Mouse (Mus musculus) forelimb bud, embryonic 11.5 days (tissue): ENCODE measurements around the gene Fam171a2.

ENCODE experiments used
- DNase-seq: peaks from one replicate; pipeline ENCODE4 v3.0.0-alpha.2; 2012; ENCODE audit warnings: low read depth, low spot score

The Fam171a2 gene

DNA sequence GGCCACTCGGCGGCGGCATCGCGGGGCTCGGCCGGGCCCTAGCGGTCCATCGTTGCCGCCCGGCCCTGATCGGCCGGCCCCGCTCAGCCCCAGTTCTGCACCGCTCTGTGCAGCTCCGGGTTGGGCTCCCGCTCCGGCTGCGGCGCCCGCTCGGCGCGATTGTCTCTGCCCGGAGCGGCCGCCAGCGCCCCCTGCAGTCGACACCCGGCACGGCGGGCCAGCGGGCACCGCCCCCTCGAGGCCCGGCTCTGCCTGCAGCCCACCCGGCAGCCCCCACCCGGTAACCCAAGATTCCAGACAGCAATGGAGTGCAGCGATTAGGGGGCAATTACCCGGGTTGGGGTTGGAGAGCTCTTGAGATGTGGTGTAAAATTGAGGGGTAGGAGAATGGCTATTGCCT is at the start of gene Fam171a2:
TSS of gene Fam171a2 (minus strand) at position 186 of the 400 bp plus-strand sequence.
- DNase-seq = peak; percentile 83

GRCm38 (mm10) chr11:102496732-102497131 is 49.2 kb upstream of the Fam171a2 start:
- DNase-seq = no peak

DNA sequence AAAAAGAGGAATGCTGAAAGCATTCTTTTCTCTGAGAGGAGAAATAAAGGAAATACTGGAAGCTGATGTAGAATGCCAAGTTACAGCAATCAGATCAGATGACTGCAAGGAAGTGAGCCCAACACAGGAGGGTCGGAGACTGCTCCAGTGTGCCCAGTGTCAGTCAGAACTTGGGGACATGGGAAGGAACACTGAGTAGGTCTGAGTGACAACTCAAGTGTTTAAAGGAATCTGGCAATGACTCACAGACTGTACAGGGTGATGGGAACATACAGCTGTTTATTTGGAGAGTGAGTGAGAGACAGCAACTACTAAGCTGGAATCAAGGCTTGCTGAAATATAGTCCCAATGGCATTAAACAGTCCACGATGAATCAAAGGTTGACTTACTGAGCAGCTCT is 48.7 kb upstream of the Fam171a2 start:
- no peak for DNase-seq

GRCm38 (mm10) chr11:102495742-102496141 is 48.3 kb upstream of the Fam171a2 start:
- DNase-seq = no peak

GRCm38 (mm10) chr11:102495114-102495513 is 47.6 kb upstream of the Fam171a2 start:
- DNase-seq = no peak

GRCm38 (mm10) chr11:102494063-102494650 is 46.7 kb upstream of the Fam171a2 start:
- DNase-seq = no peak

DNA sequence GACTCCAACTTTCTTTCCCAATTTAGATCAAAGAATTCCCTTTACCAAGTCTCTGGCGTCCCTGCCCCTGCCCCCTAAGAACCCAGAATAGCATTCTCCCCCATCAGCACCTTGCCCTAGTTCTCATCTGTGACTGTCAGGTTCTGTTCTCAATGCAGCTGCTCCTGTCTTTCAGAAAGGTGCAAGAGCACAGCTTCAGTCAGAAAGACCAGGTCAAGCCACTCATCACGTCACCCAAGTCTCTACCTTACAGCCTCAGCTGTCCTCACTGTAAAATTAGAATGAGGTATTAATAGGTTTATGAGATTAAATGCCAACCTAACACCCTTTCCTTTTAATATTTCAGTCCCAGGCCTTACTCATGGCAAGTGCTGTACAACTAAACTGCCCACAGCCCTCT is 45.8 kb upstream of the Fam171a2 start:
- DNase-seq = no peak

DNA sequence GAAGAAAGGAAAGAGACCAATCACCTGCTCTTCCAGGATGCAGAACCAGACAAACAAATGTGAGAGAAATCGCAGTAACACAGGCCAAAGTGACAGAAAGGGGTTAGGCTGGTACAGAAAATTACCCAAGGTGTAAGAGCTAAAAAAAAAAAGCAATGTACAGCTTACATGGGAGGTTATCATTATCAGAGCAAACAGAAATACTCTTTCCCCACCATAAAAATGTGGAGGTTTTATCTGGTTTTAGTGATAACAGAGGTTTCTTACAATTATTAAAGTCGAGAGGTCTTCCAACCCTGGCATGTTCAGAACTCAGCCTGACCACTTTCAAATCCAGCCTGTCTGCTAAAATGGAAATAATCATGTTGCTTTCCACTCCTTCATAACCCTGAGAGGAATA is 40.4 kb upstream of the Fam171a2 start:
- no peak for DNase-seq

DNA sequence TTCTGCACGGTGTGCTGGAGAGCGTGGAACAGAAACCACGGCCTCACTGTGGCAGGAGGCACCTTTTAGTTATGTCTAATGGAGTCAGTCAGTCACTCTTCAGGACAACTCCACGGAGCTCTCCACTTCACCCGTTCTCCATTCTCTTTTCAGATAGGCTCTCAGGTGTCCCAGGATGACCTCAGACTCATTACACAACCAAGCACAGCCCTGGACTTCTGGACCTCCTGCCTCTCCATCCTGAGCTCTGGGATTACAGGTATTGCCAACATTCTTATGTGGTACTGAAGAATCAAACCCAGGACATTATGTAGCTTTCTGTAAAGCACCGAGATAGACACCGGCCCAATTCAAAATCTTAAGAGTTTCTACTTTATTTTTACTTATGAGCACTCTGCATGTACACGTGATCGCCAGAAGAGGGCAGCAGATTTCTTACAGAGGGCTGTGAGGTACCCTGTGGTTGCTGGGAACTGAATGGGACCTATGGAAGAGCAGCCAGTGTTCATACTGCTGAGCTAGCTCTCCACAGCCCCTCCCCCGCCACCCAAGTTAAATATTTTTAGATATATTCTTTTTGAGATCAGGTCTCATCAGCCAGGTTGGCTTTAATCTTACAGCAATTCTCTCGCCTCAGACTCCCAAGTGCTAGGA is 39.4 kb upstream of the Fam171a2 start:
- peak; percentile 76 for DNase-seq

DNA sequence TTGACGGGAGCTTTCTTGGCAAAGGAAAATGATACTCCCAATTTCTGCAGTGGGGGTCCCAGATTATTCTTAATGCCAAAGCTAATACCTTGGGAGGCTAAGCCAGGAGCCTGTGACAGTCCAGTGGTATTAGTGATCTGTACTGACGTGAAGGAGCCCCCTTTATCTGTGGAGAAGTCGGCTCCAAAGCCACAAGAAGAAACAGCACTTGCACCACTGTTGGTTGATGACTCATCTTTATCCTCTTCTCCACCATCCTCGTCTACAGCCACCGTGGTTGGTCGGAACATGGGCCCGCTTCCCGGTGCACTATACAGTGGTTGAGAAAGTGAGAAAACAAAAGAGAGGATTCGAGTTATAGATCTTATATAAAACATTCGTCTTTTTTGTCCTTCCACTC is 34.3 kb upstream of the Fam171a2 start:
- DNase-seq = no peak

- DNase-seq = no peak
Observed at GRCm38 (mm10) chr11:102480897-102481296, 33.4 kb upstream of the Fam171a2 start.

- no peak for DNase-seq
Observed at GRCm38 (mm10) chr11:102480111-102480510, 32.6 kb upstream of the Fam171a2 start.

- no peak for DNase-seq
Observed at GRCm38 (mm10) chr11:102479581-102479980, 32.1 kb upstream of the Fam171a2 start.

GRCm38 (mm10) chr11:102478671-102479070 is 31.2 kb upstream of the Fam171a2 start:
- DNase-seq = no peak

- no peak for DNase-seq
Observed at GRCm38 (mm10) chr11:102475027-102475426, 27.5 kb upstream of the Fam171a2 start.

- DNase-seq = no peak
Observed at GRCm38 (mm10) chr11:102469648-102470357, 22.3 kb upstream of the Fam171a2 start, which contains the start of gene Itga2b. Gene Itga2b (minus strand): TSS chr11:102470122.

GRCm38 (mm10) chr11:102467041-102467631 is 19.7 kb upstream of the Fam171a2 start:
- DNase-seq = peak; percentile 86

DNA sequence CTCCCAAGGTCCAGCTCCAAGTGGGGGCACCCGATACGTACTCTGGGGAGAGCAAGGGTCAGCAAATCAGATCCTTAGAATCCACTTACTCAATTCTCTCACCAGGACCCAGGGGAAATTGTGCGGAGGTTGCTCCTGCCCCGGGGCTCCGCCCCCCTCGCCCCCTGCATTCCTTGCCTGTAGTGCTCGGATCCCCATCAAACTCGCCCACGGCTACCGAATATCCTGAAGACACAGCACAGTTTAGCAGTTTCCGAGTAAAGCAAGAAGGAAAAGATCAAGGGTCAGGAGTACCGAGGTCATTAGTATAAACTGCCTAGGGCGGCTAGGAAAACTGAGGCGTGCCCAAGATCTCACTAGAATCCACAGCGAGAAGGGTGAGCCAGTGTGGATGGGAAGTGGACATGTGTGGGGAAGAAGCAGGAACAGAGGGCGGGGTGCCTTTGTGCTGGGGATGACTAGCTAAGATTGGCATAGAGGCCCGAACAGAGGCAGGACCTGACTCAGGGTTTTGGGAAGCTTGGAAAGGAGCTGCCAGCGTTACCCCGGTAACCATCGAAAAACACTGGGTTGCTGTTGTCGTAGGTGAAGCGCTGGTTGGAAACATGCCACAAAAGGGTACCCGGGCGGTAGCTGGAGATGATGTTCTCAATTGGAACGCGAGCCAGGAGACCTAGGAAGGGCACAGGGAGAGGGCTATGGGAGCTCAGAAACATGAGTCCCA is 18.4 kb upstream of the Fam171a2 start:
- DNase-seq = peak; percentile 60

GRCm38 (mm10) chr11:102464901-102465300 is 17.4 kb upstream of the Fam171a2 start:
- DNase-seq = no peak

DNA sequence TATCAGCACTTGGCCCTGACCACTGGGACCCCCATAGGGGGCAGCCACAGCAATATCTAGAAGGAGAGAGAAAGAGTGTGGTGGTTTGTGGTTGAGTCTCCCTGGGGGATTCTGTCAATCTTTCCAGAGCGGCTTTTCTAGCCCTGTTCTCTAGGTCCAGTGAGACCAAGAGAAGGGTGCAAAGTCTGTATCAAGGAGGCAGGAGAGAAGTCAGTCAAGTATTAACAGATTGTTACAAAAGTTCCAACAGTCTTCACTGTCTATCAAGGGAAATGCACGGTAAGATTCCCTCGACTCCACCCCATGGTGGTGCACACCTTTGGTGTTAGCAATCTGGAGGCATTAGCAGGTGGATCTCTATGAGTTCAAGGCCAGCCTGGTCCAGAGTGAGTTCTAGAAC is 14.3 kb upstream of the Fam171a2 start:
- DNase-seq = no peak

GRCm38 (mm10) chr11:102460541-102460940 is 13.1 kb upstream of the Fam171a2 start:
- DNase-seq = no peak
